Mouse (Mus musculus): ENCODE data around the gene Exoc6b.

The Exoc6b gene

GRCm38 (mm10) chr6:84588221-84588894 is 481.0 kb downstream of the Exoc6b start:
- no peak for DNase-seq (ENCODE audit: extremely low read depth, low read depth, low spot score)

- DNase-seq (ENCODE audit: extremely low read depth, low read depth, low spot score): no peak
Observed at GRCm38 (mm10) chr6:84587471-84588101, 481.7 kb downstream of the Exoc6b start.

- no peak for DNase-seq (ENCODE audit: extremely low read depth, low read depth, low spot score)
Observed at GRCm38 (mm10) chr6:84586551-84587200, 482.6 kb downstream of the Exoc6b start.

GRCm38 (mm10) chr6:84585686-84586300 is 483.5 kb downstream of the Exoc6b start:
- DNase-seq (ENCODE audit: extremely low read depth, low read depth, low spot score): no peak

GRCm38 (mm10) chr6:84584783-84585685 is 484.3 kb downstream of the Exoc6b start:
- DNase-seq (ENCODE audit: extremely low read depth, low read depth, low spot score): no peak

- DNase-seq (ENCODE audit: extremely low read depth, low read depth, low spot score): no peak
Observed at GRCm38 (mm10) chr6:84583841-84584782, 485.2 kb downstream of the Exoc6b start.

GRCm38 (mm10) chr6:84583371-84583770 is 485.9 kb downstream of the Exoc6b start:
- no peak for DNase-seq (ENCODE audit: extremely low read depth, low read depth, low spot score)

GRCm38 (mm10) chr6:84582826-84583225 is 486.5 kb downstream of the Exoc6b start:
- no peak for DNase-seq (ENCODE audit: extremely low read depth, low read depth, low spot score)

- DNase-seq (ENCODE audit: extremely low read depth, low read depth, low spot score): no peak
Observed at GRCm38 (mm10) chr6:84581833-84582445, 487.4 kb downstream of the Exoc6b start.

- no peak for DNase-seq (ENCODE audit: extremely low read depth, low read depth, low spot score)
Observed at GRCm38 (mm10) chr6:84580979-84581832, 488.1 kb downstream of the Exoc6b start.

- no peak for DNase-seq (ENCODE audit: extremely low read depth, low read depth, low spot score)
Observed at GRCm38 (mm10) chr6:84579508-84579907, 489.8 kb downstream of the Exoc6b start.

GRCm38 (mm10) chr6:84578928-84579327 is 490.4 kb downstream of the Exoc6b start:
- DNase-seq (ENCODE audit: extremely low read depth, low read depth, low spot score): no peak

- DNase-seq (ENCODE audit: extremely low read depth, low read depth, low spot score): no peak
Observed at GRCm38 (mm10) chr6:84577898-84578297, 491.4 kb downstream of the Exoc6b start.

- no peak for DNase-seq (ENCODE audit: extremely low read depth, low read depth, low spot score)
Observed at GRCm38 (mm10) chr6:84573905-84574660, 495.2 kb downstream of the Exoc6b start.

GRCm38 (mm10) chr6:84570039-84570438 is 499.3 kb downstream of the Exoc6b start:
- no peak for DNase-seq (ENCODE audit: extremely low read depth, low read depth, low spot score)

- DNase-seq (ENCODE audit: extremely low read depth, low read depth, low spot score): no peak
Observed at GRCm38 (mm10) chr6:84569590-84569989, 499.7 kb downstream of the Exoc6b start.

- DNase-seq (ENCODE audit: extremely low read depth, low read depth, low spot score): no peak
Observed at GRCm38 (mm10) chr6:84568880-84569279, 500.4 kb downstream of the Exoc6b start.
